Mouse (Mus musculus) intestine, embryonic 15.5 days (tissue): ENCODE data around the gene Bcam. TPM values are rescaled to one million over a fixed set of nuclear protein-coding genes. Genes with fewer than 3 reads are reported as not detected.

Experiments used
- ATAC-seq: fragments of 200-750 bp; cut with Nextera tagmentation; 2 replicates; pipeline ENCODE4 v1.8.0; 2017; ENCODE audit warnings: moderate TSS enrichment, moderate library complexity
- H3K27ac ChIP-seq: fragments of 300-500 bp; sonication (generic); 2 replicates; pipeline ENCODE4 v1.5.1; 2015; ENCODE audit warnings: mild to moderate bottlenecking, inconsistent platforms
- H3K27me3 ChIP-seq: fragments of 300-500 bp; sonication (generic); replicated peaks from 2 replicates; pipeline ENCODE4 v1.6.1; 2015; ENCODE audit warnings: inconsistent platforms
- H3K36me3 ChIP-seq: fragments of 300-500 bp; sonication (generic); 2 replicates; pipeline ENCODE4 v1.6.1; 2015; ENCODE audit warnings: inconsistent platforms
- H3K4me1 ChIP-seq: fragments of 300-500 bp; sonication (generic); replicated peaks from 2 replicates; pipeline ENCODE4 v1.6.1; 2015; ENCODE audit warnings: inconsistent platforms
- H3K4me2 ChIP-seq: fragments of 300-500 bp; sonication (generic); replicated peaks from 2 replicates; pipeline ENCODE4 v1.6.1; 2015; ENCODE audit warnings: mild to moderate bottlenecking, inconsistent platforms
- H3K4me3 ChIP-seq: fragments of 300-500 bp; sonication (generic); replicated peaks from 2 replicates; pipeline ENCODE4 v1.5.1; 2015; ENCODE audit warnings: inconsistent platforms
- H3K9ac ChIP-seq: fragments of 300-500 bp; sonication (generic); 2 replicates; pipeline ENCODE4 v1.6.1; 2015; ENCODE audit warnings: inconsistent platforms
- H3K9me3 ChIP-seq: fragments of 300-500 bp; sonication (generic); 2 replicates; pipeline ENCODE4 v1.6.1; 2016; ENCODE audit warnings: inconsistent platforms
- WGBS: fragments of 180-500 bp; shearing (Covaris S2); methylation state at CpG from one replicate; pipeline ENCODE4 v1.1.7; 2015; 5-methylcytosine and 5-hydroxymethylcytosine counted together
- polyA plus RNA-seq: library from polyadenylated mRNA; unstranded; fragments of >200 nt; fragmentation: Nextera tagmentation; extraction: Ambion mirVana; gene quantifications from 2 replicates; pipeline ENCODE4 v1.2.1, GENCODE M21; 2015

The Bcam gene
- polyA plus RNA-seq, 1 experiment from 2014 or later = 76.9 TPM

DNA sequence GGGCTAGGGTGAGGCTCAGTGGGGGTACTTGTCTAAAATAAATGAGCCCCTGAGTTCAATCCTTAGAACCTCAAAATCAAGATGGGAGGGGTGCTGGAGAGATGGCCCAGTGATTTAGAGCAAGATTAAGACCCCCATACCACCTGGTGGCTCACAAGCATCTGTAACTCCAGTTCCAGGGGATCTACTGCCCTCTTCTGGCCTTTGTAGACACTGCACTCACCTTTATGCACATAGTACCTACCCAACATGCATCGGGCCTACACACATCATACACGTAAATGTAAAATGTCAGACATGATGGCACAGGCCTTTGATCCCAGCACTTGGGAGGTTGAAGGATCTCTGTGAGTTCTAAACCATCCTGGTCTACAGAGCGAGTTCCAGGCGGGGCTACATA, 11.8 kb upstream of the Bcam start:
- Histone ChIP-seq H3K27me3 (no peaks in the 10 kb centered on the region), H3K4me1 (peaks cover 12% of the 10 kb centered on the region), H3K9ac (no peak overlapping the region), H3K36me3 (no peaks in the 10 kb centered on the region), H3K27ac (no peak overlapping the region), H3K4me3 (no peak overlapping the region), H3K9me3 (no peaks in the 10 kb centered on the region), H3K4me2 (no peak overlapping the region)
- ATAC-seq = no peak
- 93% methylated on average over 4 of the region's 4 CpGs for WGBS

DNA sequence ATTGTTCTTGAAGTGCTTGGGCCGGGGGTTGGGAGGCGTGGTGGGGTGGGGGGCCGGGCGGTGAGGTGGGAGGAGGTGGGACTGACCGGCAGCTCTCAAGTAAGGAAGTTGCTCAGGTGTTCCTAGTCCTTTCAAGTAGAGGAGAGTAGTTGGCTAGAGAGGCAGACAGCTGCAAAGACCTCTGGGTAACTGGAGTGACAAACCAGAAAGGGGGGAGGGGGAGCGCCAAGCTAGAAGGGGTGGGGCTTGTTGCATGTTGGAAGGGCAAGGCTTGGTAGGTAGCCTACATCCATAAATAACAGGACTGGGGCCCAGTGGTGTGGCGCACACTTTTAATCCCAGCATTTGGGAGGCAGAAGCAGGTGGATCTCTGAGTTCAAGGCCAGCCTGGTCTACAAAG, 10.9 kb upstream of the Bcam start:
- Histone ChIP-seq H3K4me3 (no peak overlapping the region), H3K4me1 (peaks cover 12% of the 10 kb centered on the region), H3K36me3 (no peaks in the 10 kb centered on the region), H3K4me2 (no peak overlapping the region), H3K27ac (no peak overlapping the region), H3K9ac (no peak overlapping the region), H3K9me3 (no peaks in the 10 kb centered on the region), H3K27me3 (no peaks in the 10 kb centered on the region)
- ATAC-seq = no peak
- WGBS = 88% methylated on average over 7 of the region's 7 CpGs

DNA sequence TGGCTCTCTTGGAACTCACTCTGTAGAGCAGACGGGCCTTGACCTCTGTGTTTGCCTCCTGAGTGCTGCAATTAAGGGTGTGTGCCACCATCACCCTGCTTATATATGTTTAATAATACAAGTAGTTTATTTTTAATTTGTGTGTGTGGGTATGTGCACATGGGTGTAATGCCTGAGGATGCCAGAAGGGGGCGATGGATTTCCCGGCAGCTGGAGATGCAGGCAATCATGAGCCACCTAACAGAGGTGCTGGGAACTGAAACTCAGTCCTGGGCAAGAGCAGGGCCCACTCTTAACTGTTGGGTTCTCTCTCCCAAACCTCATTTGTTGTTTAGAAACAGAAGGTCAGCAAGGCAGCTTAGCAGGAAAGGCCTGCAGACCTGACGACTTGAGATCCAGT, 9.1 kb upstream of the Bcam start:
- no peak overlapping the region for H3K4me2 ChIP-seq
- H3K27me3 ChIP-seq = no peaks in the 10 kb centered on the region
- no peaks in the 10 kb centered on the region for H3K36me3 ChIP-seq
- H3K4me1 ChIP-seq = peaks cover 2% of the 10 kb centered on the region; the same call in 1 of the 2 replicates
- 82% methylated on average over 4 of the region's 4 CpGs for WGBS
- no peak for ATAC-seq
- H3K9me3 ChIP-seq = no peaks in the 10 kb centered on the region
- no peak overlapping the region for H3K27ac ChIP-seq
- H3K9ac ChIP-seq = no peak overlapping the region
- no peak overlapping the region for H3K4me3 ChIP-seq

DNA sequence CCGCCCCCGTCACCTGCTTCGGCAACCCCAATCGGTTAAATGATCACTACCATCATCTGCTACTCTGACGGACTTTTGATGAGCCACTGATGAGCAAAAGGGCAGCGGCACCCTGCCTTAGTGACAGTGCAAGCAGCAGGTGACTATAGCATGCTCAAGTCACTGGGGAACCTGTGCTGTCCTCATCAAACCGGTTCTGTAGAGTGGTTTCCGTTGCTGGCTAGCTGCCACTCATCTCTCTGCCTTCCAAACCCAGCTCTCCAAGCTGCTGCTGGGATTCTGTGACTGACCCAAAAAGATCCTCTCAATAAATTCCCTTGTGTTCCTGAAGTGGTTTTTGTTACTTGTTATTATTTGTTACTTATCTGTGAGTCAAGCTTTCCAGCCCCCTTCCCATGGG, 7.8 kb upstream of the Bcam start:
- Histone ChIP-seq H3K27me3 (no peaks in the 10 kb centered on the region), H3K4me2 (no peak overlapping the region), H3K4me1 (no peaks in the 10 kb centered on the region), H3K9me3 (no peaks in the 10 kb centered on the region), H3K4me3 (no peak overlapping the region), H3K36me3 (no peaks in the 10 kb centered on the region), H3K27ac (no peak overlapping the region), H3K9ac (no peak overlapping the region)
- 81% methylated on average over 8 of the region's 8 CpGs for WGBS
- ATAC-seq = no peak

DNA sequence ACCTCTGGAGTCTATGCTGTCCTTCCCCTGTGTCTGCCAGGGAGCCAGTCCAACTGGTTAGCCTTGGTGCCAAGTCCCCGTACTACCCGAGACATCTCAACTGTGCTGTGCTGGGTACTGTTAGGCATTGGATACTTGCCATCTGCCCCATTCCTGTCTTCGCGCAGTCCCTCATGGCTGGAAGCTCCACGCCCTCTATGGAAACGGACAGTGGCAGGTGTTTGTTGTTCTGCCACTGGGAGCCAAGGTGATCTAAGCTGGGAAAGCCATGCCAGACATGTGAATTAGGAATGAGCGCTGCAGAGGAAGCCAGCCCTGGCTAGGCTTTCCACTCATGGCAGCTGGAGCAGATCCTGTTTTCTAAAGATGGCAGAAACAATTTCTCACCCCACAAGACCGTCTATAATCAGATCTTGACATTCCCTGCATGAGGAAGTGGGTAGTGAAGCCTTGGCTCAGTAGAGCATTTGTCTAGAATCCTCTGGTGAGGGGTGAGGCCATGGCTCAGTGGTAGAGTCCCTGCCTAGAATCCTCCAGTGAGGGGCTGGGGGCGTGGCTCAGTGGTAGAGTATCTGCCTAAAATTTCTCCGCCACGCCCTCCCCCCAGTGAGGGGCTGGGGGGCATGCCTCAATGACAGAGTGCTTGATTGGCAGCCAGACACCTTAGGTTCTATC, 6.4 kb upstream of the Bcam start:
- Histone ChIP-seq H3K4me3 (no peak overlapping the region), H3K36me3 (no peaks in the 10 kb centered on the region), H3K9me3 (no peaks in the 10 kb centered on the region), H3K27me3 (no peaks in the 10 kb centered on the region), H3K27ac (no peak overlapping the region), H3K4me1 (no peaks in the 10 kb centered on the region), H3K4me2 (no peak overlapping the region), H3K9ac (no peak overlapping the region)
- ATAC-seq = peak; percentile 16; the same call in 1 of the 2 replicates
- whole genome bisulfite sequencing = 85% methylated on average over 11 of the region's 11 CpGs

DNA sequence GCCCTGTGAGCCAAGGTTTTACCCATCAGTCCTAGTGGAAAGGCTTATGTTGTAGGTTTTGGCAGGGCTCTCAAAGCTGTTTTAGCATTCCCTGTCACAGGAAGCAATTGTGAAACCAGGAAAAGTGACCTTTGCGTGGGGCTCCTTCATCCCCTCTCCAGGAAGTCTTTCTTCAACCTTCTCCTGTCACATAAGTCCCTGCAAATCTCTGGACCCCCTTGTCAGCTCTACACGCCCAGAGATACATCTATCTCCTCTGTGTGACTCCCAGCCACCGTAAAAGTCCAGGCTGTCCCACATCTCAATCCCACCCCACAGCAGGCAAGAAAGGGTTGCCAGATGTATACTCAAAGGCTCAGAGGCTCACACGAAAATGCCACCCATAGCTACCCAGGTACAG, 866 bp upstream of the Bcam start:
- no peak for ATAC-seq

DNA sequence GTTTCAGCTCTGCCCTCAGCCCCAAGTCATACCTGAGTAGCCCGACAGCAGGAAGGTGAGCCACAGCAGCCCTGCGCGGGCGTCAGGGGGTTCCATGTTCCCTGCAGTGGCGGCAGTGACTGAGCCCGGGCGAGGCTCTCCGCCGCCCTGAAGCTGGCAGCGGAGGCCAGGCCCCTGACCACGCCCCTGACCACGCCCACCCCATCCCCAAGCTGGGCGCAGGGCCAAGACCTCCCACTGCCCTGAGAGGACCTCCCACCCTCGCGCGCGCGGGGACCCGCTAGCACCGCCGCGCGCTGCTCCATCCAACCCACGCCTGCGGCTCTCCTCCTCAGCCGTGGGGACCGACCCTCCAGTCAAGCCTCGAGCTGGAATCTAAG, 451 bp downstream of the Bcam start:
- H3K9me3 ChIP-seq = no peaks in the 10 kb centered on the region
- H3K9ac ChIP-seq = peak overlapping the region; percentile 59
- peak; percentile 90 for ATAC-seq
- peak overlapping the region; percentile 55 for H3K4me3 ChIP-seq
- H3K4me1 ChIP-seq = peaks cover 31% of the 10 kb centered on the region
- H3K27me3 ChIP-seq = no peaks in the 10 kb centered on the region
- under 1% methylated on average over 27 of the region's 28 CpGs for WGBS
- no peaks in the 10 kb centered on the region for H3K36me3 ChIP-seq
- peak overlapping the region; percentile 86 for H3K4me2 ChIP-seq
- peak overlapping the region; percentile 58 for H3K27ac ChIP-seq

More for the DNA sequence above, 866 bp upstream of the Bcam start:
- Histone ChIP-seq H3K9ac (no peak overlapping the region), H3K4me1 (peaks cover 31% of the 10 kb centered on the region), H3K9me3 (no peaks in the 10 kb centered on the region), H3K36me3 (no peaks in the 10 kb centered on the region), H3K4me3 (no peak overlapping the region), H3K27ac (no peak overlapping the region), H3K27me3 (no peaks in the 10 kb centered on the region), H3K4me2 (peak overlapping the region; percentile 86)
- WGBS = 58% methylated on average over 4 of the region's 4 CpGs

DNA sequence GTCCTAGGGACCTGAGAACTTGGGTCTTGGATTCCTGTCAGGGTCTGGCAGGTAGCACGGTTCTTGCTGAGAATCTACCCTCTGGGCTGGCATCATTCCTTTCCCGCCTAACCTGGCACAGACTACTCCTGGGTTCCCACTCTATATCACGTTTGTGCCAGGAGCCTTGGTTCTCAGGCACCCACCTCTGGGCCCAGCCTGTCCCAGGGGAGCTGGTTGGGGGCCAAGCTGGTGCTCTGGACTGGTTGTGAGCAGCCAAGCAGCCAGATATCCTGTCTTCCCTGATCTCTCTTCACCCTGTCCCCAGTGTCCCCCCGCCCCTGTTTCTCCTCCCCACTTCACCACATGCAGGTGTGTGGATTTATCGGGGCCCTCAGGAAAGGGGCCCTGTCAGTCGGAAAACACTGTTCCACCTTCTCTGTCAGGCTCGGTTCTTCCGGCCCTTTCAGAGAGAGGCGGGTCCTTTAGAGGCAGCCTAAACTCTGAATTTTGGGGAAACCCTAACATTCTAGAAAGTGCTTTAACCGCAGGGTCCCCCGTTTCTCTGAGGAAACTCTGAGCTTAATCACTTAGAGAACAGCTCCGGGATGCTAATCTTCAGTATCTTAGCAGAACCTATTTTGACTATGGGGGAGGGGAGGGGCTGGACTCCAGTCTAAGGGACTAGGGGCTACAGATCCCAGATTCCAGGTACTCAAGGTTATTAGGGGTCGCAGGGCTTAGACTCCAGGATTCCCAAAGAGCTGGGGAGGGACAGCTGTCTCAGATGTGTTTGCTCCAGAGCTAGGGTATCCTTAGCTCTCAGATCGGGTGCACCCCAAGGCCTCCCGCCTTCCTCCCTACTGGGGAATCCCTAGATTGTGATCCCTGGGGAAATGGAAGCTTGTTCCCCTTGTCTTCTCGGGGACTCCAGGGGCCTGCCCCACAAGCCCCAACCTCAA, 1.1 kb downstream of the Bcam start:
- Histone ChIP-seq H3K27ac (peak overlapping the region; percentile 58), H3K4me3 (peak overlapping the region; percentile 55), H3K9me3 (no peaks in the 10 kb centered on the region), H3K36me3 (no peaks in the 10 kb centered on the region), H3K9ac (peak overlapping the region; percentile 59), H3K4me1 (peaks cover 31% of the 10 kb centered on the region), H3K4me2 (peak overlapping the region; percentile 86), H3K27me3 (no peaks in the 10 kb centered on the region)
- WGBS = 9% methylated on average over 16 of the region's 16 CpGs
- peak; percentile 59 for ATAC-seq

DNA sequence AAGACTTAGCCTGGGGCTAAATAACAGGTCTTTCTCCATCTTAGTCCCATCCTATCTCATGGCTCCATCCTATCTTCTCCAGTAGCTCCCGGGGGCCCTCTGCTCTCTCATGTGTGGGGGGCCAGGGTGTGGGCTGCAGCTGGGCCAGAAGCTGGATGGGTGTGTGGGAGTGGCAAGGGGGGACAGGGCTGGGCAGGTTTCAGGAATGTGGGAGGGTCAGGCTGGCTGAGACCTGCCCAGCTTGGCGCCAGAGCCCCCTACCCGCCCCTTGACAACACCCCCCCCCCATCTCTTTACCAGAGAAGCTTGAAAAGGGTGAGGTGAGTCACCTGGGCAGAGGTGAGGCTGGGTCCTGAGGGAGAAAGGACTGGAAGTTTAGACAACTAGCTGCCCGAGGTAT, 1.8 kb downstream of the Bcam start:
- H3K27me3 ChIP-seq = no peaks in the 10 kb centered on the region
- ATAC-seq = peak; percentile 20; the same call in 1 of the 2 replicates

DNA sequence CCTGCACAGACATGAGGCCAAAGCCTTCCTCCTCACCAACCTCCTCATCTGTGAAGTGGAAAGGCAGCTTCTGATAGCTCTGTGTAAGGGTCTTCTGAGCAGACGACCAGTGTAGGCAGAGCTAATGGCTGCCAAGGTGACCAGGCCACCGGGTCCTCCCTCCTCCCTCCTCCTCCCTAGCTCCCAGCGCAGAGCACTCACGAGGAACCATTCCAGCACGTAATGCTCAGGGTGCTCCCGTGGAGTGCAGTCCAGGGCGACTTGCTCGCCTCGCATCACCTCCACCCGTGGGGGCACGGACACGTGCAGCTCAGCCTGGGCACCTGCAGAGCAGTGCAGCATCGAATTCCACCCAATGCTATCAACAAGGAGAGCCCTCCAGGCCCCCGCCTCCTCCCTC, 2.6 kb downstream of the Bcam start:
- 62% methylated on average over 14 of the region's 14 CpGs for WGBS
- H3K4me1 ChIP-seq = peaks cover 31% of the 10 kb centered on the region
- peaks cover 7% of the 10 kb centered on the region for H3K36me3 ChIP-seq
- no peaks in the 10 kb centered on the region for H3K27me3 ChIP-seq
- 0 out of 2 replicates have a peak overlapping the region, but pooled peaks have one; percentile 59 for H3K9ac ChIP-seq
- ATAC-seq = no peak
- no peaks in the 10 kb centered on the region for H3K9me3 ChIP-seq
- no peak overlapping the region for H3K27ac ChIP-seq
- H3K4me3 ChIP-seq = no peak overlapping the region
- H3K4me2 ChIP-seq = peak overlapping the region; percentile 86

More for the DNA sequence above, 1.8 kb downstream of the Bcam start:
- peak overlapping the region; percentile 59; the same call in 1 of the 2 replicates for H3K9ac ChIP-seq
- H3K36me3 ChIP-seq = peaks cover 6% of the 10 kb centered on the region
- no peak overlapping the region for H3K27ac ChIP-seq
- peak overlapping the region; percentile 86 for H3K4me2 ChIP-seq
- H3K4me3 ChIP-seq = peak overlapping the region; percentile 55
- H3K4me1 ChIP-seq = peaks cover 31% of the 10 kb centered on the region
- no peaks in the 10 kb centered on the region for H3K9me3 ChIP-seq
- 32% methylated on average over 4 of the region's 4 CpGs for WGBS

DNA sequence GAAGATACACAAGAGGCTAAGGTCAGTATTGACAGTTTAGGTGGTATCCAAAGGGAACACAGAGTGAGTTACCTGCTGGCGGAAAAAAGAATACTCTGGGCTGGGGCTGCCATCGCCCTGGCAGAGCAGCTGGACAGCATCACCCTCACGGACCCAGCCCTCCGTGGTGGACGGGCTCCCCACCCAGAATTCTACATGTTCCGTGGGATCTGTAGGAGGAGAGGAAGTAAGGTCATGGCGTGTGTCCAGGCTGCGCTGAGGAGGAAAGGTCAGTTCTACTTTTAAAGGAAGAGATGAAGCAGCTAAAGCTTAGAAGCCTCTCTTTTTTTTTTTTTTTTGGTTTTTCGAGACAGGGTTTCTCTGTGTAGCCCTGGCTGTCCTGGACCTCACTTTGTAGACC, 6.2 kb downstream of the Bcam start:
- Histone ChIP-seq H3K36me3 (peaks cover 7% of the 10 kb centered on the region), H3K4me1 (peaks cover 18% of the 10 kb centered on the region), H3K27ac (no peak overlapping the region), H3K4me2 (no peak overlapping the region), H3K9me3 (no peaks in the 10 kb centered on the region), H3K27me3 (no peaks in the 10 kb centered on the region), H3K9ac (no peak overlapping the region), H3K4me3 (no peak overlapping the region)
- 87% methylated on average over 9 of the region's 9 CpGs for WGBS
- ATAC-seq = no peak

DNA sequence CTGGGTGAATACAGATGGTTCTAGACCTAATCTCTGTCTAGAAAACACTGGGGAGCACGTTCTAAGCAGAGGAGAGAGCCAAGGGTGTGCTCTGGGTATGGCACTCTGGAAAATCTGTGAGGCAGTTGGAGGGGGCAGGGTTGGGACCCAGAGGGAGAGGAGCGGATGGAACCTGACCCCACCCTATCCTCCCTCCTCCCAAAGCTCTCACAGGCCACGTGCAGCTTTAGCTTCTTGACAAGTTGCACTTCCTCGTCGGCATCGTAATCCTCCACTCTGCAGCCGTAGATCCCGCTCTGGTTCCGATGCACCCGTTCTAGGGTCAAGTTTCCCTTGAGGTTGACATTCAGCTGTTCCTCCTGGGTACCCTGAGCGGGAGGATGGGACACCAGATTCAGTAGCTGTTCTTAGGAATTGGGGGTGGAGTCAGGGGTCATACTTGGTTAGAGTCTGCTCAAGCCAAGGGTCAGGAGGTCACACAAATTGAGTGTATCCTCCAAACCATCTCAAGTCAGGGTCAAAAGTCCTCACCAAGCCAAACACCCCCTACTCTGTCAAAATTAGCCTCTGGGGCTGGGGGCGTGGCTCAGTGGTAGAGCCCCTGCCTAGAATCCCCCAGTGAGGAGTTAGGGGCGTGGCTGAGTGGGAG, 6.9 kb downstream of the Bcam start:
- no peaks in the 10 kb centered on the region for H3K27me3 ChIP-seq
- peaks cover 12% of the 10 kb centered on the region; the same call in 1 of the 2 replicates for H3K4me1 ChIP-seq
- H3K36me3 ChIP-seq = peaks cover 8% of the 10 kb centered on the region
- H3K9me3 ChIP-seq = no peaks in the 10 kb centered on the region
- no peak overlapping the region for H3K4me2 ChIP-seq
- H3K27ac ChIP-seq = no peak overlapping the region
- ATAC-seq = no peak
- H3K9ac ChIP-seq = no peak overlapping the region
- no peak overlapping the region for H3K4me3 ChIP-seq
- WGBS = 79% methylated on average over 13 of the region's 13 CpGs
